Mouse (Mus musculus) G1E-ER4 (cell line): Measurements from ENCODE around the gene Cabp4. TPM values are rescaled to one million over a fixed set of nuclear protein-coding genes. Genes with fewer than 3 reads are reported as not detected.

Experiments used
- GATA1 ChIP-seq: IDR thresholded peaks from one replicate; pipeline ENCODE4 v1.8.0; 2012; ENCODE audit warnings: low read length, inconsistent platforms
- polyA plus RNA-seq: library from polyadenylated mRNA; stranded (reverse); fragments of >175 nt; gene quantifications from 2 replicates; pipeline ENCODE4 v1.2.3, GENCODE M21; 2012

Cabp4 gene
- polyA plus RNA-seq, 1 experiment = not detected

DNA sequence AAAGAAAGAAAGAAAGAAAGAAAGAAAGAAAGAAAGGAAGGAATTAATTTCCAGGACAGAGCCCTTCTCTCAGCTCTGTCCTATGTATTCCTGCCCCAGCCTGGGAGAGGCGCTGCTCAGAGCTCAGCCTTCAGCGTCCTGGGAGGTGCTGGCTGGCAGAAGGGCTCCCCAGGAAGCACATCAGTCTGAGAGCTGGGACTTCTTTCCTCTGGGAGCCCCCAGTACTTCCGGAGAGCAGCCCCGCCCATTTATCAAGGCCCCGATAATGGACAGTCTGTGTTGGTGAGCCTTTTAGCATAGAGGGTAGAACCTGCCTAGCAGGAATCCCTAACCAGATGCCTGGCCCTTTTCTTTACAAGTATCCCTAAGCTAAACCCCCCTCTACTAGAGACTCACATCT, 55.7 kb downstream of the Cabp4 start:
- TF ChIP-seq GATA1 = no peak

DNA sequence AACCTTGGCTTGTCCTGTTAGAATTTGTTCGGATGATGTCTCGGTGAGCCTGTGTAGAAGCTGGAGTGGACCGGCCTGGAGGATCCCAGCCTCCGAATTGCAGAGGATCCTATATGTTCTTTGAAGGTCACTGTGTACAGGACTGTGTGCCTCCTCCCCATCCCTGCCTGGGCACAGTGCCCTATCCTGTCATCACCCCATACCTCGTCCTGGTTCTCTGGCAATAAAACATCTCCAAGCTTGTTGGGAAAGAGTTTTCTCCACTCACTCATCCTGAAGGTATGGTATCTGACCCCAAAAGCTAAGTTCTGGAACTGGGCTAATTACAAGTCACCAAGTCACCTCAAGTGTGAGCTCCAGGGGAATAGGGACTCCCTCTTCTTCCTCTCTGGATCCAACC, 56.7 kb downstream of the Cabp4 start:
- TF ChIP-seq GATA1 = no peak

DNA sequence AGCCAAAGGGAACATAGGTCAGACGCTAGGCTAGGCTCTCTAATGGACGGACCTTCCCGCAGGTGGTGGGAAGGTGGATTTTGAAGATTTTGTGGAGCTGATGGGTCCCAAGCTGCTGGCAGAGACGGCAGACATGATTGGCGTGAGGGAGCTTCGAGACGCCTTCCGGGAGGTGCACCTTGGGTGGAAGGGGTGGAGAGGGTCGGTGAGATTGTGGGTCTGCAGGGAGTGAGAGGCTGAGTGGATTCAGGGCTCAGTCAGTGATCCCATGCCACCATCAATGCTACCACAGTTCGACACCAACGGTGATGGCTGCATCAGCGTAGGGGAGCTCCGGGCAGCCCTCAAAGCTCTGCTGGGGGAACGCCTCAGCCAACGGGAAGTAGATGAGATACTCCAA, 57.7 kb downstream of the Cabp4 start:
- no peak for TF ChIP-seq GATA1

Other genes starting within 250 kb of the Cabp4 start
- 34.5 and 39.3 TPM in 2 replicates for gene Tcirg1, start 236.9 kb downstream of the Cabp4 start, polyA plus RNA-seq
- 41.9 and 220 TPM in 2 replicates for gene Ndufs8, start 231.3 kb downstream of the Cabp4 start, polyA plus RNA-seq
- gene Aldh3b1, start 214.2 kb downstream of the Cabp4 start, polyA plus RNA-seq = not detected in 2 replicates
- gene Unc93b1, start 208.8 kb downstream of the Cabp4 start, polyA plus RNA-seq = 0.11 TPM in 1 of 2 replicates, not detected in the other
- not detected in 2 replicates for gene Aldh3b3, start 185.4 kb downstream of the Cabp4 start, polyA plus RNA-seq
- not detected in 2 replicates for gene Aldh3b2, start 171.7 kb downstream of the Cabp4 start, polyA plus RNA-seq
- 5.4 and 7.1 TPM in 2 replicates for gene Acy3, start 157.5 kb downstream of the Cabp4 start, polyA plus RNA-seq
- gene Tbx10, start 151.3 kb downstream of the Cabp4 start, polyA plus RNA-seq = not detected in 2 replicates
- 26.3 and 32.2 TPM in 2 replicates for gene Nudt8, start 143.5 kb downstream of the Cabp4 start, polyA plus RNA-seq
- 3.8 and 5.3 TPM in 2 replicates for gene Gm49405, start 143.4 kb downstream of the Cabp4 start, polyA plus RNA-seq
- 7.2 and 8.9 TPM in 2 replicates for gene Doc2g, start 140.7 kb downstream of the Cabp4 start, polyA plus RNA-seq
- 378 and 401 TPM in 2 replicates for gene Ndufv1, start 131.2 kb downstream of the Cabp4 start, polyA plus RNA-seq
- 40.1 and 105 TPM in 2 replicates for gene Gstp1, start 106.0 kb downstream of the Cabp4 start, polyA plus RNA-seq
- not detected in 2 replicates for gene Gstp2, start 98.0 kb downstream of the Cabp4 start, polyA plus RNA-seq
- gene Gstp3, start 84.5 kb downstream of the Cabp4 start, polyA plus RNA-seq = 4.1 and 7.7 TPM in 2 replicates
- gene Cabp2, start 62.5 kb downstream of the Cabp4 start, polyA plus RNA-seq = not detected in 2 replicates
- 70.4 and 72.4 TPM in 2 replicates for gene Cdk2ap2, start 46.9 kb downstream of the Cabp4 start, polyA plus RNA-seq
- gene Pitpnm1, start 44.0 kb downstream of the Cabp4 start, polyA plus RNA-seq = 36.1 and 36.7 TPM in 2 replicates
- 99.6 and 105 TPM in 2 replicates for gene Aip, start 18.2 kb downstream of the Cabp4 start, polyA plus RNA-seq
- gene Gpr152, start 4.2 kb downstream of the Cabp4 start, polyA plus RNA-seq = not detected in 2 replicates
- gene Coro1b, start 4.6 kb upstream of the Cabp4 start, polyA plus RNA-seq = 187 and 368 TPM in 2 replicates
- 448 and 548 TPM in 2 replicates for gene Ptprcap, start 9.6 kb upstream of the Cabp4 start, polyA plus RNA-seq
- 92.1 and 99.4 TPM in 2 replicates for gene Rps6kb2, start 19.3 kb upstream of the Cabp4 start, polyA plus RNA-seq
- 0.39 and 0.46 TPM in 2 replicates for gene Carns1, start 31.4 kb upstream of the Cabp4 start, polyA plus RNA-seq
- gene Tbc1d10c, start 47.3 kb upstream of the Cabp4 start, polyA plus RNA-seq = 19.4 and 24.6 TPM in 2 replicates
- 609 and 669 TPM in 2 replicates for gene Ppp1ca, start 48.0 kb upstream of the Cabp4 start, polyA plus RNA-seq
- gene Rad9a, start 57.6 kb upstream of the Cabp4 start, polyA plus RNA-seq = 28.7 and 31.6 TPM in 2 replicates
- gene Clcf1, start 70.2 kb upstream of the Cabp4 start, polyA plus RNA-seq = not detected in 2 replicates
- gene AC109138.7, start 70.3 kb upstream of the Cabp4 start, polyA plus RNA-seq = 30.0 TPM in 1 of 2 replicates, not detected in the other
- gene Pold4, start 87.9 kb upstream of the Cabp4 start, polyA plus RNA-seq = 21.8 and 24.7 TPM in 2 replicates
- gene Ssh3, start 125.1 kb upstream of the Cabp4 start, polyA plus RNA-seq = 0.25 and 0.39 TPM in 2 replicates
- 0.44 and 0.46 TPM in 2 replicates for gene Ankrd13d, start 139.1 kb upstream of the Cabp4 start, polyA plus RNA-seq
- gene Grk2, start 162.2 kb upstream of the Cabp4 start, polyA plus RNA-seq = 231 and 290 TPM in 2 replicates